Mouse (Mus musculus) gastrocnemius, adult 8-10 months (tissue): ENCODE results near the gene Dcst2. TPM values are rescaled to one million over a fixed set of nuclear protein-coding genes. Genes with fewer than 3 reads are reported as not detected.

Experiments used
- DNase-seq, 2 experiments: peaks; one replicate each; pipeline ENCODE4 v3.0.0; 2022; ENCODE audit warnings: low spot score in 2 of 2
- total RNA-seq, 4 experiments: library from RNA; stranded (reverse); gene quantifications; 2 replicates each; pipeline ENCODE4 v1.2.4; 2022

Gene Dcst2
- total RNA-seq, 4 experiments from 2014 or later = 0.13 TPM; not detected in 3

DNA sequence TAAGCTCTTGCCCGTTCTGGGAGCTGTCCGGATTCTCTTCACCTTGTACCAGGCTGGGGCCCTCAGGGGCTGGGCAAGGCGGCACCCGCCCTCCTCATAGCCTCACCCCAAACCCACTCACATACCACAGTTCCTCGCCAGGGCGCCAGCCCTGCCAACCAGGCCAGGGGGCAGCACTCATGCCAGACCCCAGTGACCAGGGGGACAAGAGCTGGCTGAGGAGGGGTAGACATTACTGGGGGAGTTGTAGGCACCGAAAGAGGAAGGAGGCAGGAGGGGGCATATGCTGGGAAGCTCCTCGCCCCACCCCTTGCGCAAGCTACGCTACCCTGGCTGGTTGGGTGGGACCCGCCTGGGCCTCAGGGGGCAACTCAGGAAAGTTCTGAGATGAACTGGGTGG, 25.9 kb downstream of the Dcst2 start:
- DNase-seq = peak in 1 of 2 experiments; percentile 43

GRCm38 (mm10) chr3:89388134-89388881, 26.5 kb downstream of the Dcst2 start:
- peak; percentile 61 to 84 for DNase-seq

GRCm38 (mm10) chr3:89388901-89389740, 27.3 kb downstream of the Dcst2 start:
- DNase-seq = no peak

- DNase-seq = peak; percentile 47 to 65
These were observed 28.3 kb downstream of the Dcst2 start for GRCm38 (mm10) chr3:89390111-89390515.

GRCm38 (mm10) chr3:89390699-89391662, 29.2 kb downstream of the Dcst2 start:
- DNase-seq = no peak

GRCm38 (mm10) chr3:89391663-89392511, 30.1 kb downstream of the Dcst2 start:
- peak; percentile 67 to 70 for DNase-seq

- DNase-seq = peak in 1 of 2 experiments; percentile 42
These were observed 31.1 kb downstream of the Dcst2 start for GRCm38 (mm10) chr3:89392871-89393311.

- peak; percentile 99 for DNase-seq
These were observed 31.8 kb downstream of the Dcst2 start for GRCm38 (mm10) chr3:89393605-89394004.

DNA sequence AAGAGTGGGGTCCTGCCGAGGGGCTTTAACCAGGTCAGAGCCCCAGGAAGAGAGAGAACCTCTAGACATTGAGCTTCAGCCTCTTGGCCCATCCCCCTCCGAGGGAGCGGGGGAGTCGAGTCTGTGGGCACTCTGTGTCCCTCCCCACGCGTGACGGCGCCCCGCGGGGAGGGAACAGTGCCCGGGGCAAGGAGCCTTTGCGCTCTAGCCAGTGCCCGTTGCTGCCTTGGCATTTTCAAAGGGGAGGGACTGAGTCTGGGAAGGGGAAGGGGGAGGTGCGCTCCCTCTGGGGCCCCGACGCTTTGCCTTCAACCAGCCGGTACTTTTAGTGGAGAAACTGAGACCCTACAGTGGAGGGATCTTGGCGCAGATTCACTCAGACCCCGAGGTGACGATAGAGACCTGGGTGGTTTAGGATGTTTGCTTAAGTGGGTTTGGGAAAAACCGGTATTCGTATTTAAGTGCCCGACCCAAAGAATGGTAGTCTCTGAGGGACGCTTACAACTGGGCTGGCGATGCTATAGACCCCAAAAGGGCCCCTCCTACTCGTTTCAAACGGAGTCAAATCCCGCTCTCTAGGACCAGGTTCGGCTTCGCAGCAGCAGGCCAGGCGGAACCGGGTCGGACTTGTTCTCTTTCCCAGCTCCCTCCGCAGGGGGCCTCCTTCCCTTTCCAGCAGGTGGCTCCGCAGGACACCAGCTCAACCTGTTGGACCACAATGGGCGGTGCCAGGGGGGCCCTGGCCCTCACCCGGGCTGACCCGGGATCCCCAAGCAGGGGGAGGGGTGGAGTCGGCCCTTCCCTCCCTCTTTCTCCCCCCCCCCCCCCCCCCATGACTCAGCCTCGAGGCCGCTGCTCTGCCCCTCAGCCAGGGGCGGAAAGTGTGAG, 32.5 kb downstream of the Dcst2 start, which contains the start of gene Zbtb7b:
Zbtb7b (minus strand) TSS at position 771 of the 888 bp plus-strand sequence.
- DNase-seq = peak; percentile 79 to 86

DNA sequence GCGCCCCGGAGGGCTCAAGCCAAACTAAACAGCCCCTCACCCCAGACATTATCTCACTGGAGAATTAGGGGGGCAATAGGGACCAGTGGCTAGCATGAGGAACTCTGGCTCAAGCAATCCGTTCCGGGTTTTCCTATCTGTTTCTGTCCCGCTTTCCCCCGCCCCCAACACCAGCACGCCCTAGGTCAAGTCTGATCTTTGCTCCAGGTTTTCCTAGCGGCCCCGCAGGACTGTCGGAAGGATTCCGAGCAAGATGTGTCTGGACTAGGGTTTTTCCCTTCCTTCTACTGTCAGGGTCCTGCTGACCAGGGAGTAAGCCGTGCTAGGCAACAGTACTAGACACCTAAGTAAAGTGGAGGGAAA, 33.1 kb downstream of the Dcst2 start:
- peak; percentile 74 to 83 for DNase-seq

DNA sequence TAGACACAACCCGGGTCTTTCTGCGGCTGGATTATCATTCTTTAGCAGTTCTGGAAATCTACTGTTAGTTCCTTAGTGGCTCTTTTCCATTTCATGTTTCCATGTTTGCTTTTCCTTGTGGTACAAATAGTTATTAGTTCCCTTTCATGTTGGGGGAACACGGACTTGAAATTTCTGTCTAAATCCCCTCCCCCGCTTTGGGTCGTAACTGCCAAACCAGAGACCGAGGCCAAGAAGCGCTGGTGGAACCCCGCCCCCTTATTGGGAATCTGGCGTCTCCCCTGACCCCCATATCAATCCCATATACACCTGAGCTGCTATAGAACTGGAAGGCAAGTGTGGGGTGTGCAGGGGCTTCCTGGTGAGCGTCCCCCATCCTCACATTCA, 33.6 kb downstream of the Dcst2 start:
- no peak for DNase-seq

DNA sequence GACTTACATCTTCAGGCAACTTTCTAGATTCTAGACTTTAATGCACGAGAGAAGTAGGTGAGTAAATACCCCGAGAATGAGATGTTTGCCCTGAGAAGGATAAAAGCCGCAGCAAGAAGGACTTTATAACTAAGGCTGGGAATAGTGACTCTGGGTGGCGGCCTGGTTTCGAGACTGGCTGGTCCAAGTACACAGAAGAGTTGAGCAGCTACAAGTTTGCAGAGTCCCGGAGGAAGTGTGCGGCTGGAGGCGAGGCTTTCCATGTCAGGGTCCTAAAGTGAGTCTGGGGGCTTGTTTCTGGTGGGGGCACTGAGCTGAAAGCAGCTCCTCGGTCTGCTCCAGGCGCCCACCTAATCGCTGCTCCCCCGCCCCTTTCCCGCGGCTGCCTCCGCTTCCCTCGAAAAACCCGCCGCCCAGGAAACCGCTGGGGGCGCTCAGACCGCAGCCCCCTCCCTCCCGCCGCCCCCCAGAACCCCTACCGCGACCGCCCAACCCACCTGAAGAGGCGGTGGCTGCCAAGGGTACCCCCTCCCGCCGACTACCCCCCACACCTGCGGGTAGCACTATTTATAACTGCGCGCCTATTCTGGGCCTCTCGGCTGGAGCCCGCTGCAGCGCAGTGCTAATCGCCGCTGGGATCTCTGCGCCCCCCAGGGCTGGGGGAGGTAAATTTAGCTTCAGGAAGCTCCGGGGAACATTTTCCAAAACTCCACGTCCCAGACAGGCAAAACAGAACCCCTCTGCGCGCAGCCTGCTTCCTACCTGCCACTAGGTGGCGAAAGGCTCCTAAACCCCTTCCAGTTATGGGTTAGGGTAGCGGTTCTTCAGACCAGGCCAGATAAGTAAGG, 34.3 kb downstream of the Dcst2 start:
- DNase-seq = peak; percentile 57 to 64

- no peak for DNase-seq
These were observed 34.9 kb downstream of the Dcst2 start for GRCm38 (mm10) chr3:89396654-89397005.

GRCm38 (mm10) chr3:89401329-89401728, 39.6 kb downstream of the Dcst2 start:
- no peak for DNase-seq

DNA sequence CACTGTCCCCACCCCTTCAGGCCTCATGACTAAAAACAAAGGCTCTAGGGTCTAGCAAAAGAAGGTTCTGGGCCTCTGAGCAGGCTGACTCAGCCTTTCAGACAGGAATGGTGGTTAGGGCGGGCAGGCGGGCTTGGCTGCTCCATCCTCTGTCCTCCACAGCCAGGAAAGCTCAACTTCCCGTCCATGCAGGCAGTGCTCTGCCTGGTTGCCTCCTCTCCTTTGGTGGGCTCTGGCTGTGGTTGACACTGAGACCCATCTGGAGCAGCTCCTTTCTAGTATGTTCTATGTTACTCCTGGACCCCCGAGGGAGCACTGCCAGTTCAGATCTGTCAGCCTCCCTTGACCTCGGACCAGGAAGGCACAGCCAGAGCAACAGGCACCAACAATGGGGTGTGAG, 40.9 kb downstream of the Dcst2 start, which contains the start of gene Lenep:
Lenep (minus strand) TSS at position 101 of the 400 bp plus-strand sequence.
- no peak for DNase-seq

DNA sequence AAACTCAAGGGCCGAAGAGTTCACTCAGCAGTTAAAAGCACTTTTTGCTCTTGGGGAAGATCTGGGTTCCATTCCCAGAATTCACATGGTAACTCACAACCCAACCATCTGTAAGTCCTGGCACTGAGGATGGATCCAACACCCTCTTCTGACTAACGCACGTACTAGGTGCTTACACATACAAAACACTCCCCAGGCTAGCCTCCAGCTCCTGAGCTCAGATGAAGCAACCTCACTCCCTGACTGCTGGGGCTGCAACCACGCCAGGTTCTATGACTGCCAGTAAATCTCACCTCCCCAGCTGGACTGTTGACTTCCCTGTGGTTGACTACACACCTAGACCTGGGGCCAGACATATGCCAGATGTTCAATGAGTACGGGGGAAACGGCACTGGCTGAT, 45.1 kb downstream of the Dcst2 start:
- peak in 1 of 2 experiments; percentile 34 for DNase-seq

- no peak for DNase-seq
These were observed 46.7 kb downstream of the Dcst2 start for GRCm38 (mm10) chr3:89408448-89408847.

DNA sequence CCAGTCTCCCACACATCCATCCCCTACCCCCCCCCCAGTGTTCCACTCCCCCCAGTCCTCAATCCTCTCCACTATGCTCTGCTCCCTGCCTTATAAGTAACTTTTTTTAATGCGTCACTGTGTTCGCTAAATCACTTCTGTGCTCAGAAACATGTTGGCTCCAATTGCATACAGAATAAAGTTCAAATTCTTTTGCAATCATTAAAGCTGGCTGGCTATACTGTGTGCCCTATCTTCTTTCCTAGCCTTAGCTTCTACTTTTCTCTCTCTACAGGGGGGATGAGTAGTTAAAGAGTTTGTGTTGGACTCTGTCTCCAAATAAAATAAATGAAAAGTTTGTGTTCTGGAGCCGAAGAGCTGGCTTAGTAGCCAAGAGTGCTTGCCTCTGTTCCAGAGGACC, 47.9 kb downstream of the Dcst2 start:
- no peak for DNase-seq
